Mouse (Mus musculus): ENCODE results near the gene Odf2.

- TF ChIP-seq EP300 (IDR thresholded peaks at IDR 0.05), result no peak
- TF ChIP-seq CTCF (IDR thresholded peaks at IDR 0.05), result no peak
Measured at GRCm38 (mm10) chr2:29844115-29844514, 44.9 kb upstream of the Odf2 start.
